Mouse (Mus musculus): ENCODE results near the gene Lgr6. TPM values are rescaled to one million over a fixed set of nuclear protein-coding genes. Genes with fewer than 3 reads are reported as not detected.

Lgr6 gene
- polyA plus RNA-seq, 2 experiments = 3.2 to 8.3 TPM

DNA sequence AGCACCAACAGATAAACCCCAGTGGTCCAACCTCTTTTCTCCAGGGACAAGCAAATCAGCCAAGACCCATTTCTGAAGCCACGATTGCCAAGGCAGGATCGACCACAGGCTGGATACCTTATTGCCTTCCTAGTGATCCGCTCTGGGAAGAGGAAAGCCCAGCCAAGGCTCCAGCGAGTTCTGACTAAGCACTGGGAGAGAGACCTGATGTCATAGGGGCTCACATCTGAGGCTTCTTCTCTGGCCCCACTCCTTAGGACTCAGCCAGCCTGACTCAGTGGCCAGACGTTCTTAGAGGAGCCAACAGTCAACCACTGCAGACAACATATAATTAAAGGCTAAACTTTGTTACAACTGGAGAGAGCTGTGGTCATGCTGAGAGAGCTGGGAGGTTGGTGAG is 83.1 kb downstream of the Lgr6 start:
- ATAC-seq (ENCODE audit: low FRiP score, low read depth) (no peak), DNase-seq (ENCODE audit: low spot score) (no peak)
- Histone ChIP-seq H3K27me3 (ENCODE audit: control insufficient read depth, insufficient read depth, low read length) (0 out of 2 replicates have a peak, but pooled peaks cover 2% of the 10 kb centered on the region), H3K27ac (replicated peaks; ENCODE audit: low read depth, low read length) (no peak overlapping the region), H3K4me1 (ENCODE audit: control insufficient read depth, insufficient read depth, low read length) (peaks cover 40% of the 10 kb centered on the region), H3K4me3 (replicated peaks; ENCODE audit: low read length) (no peak overlapping the region), H3K9ac (ENCODE audit: low read depth, low read length, severe bottlenecking) (no peak overlapping the region), H3K4me2 (replicated peaks; ENCODE audit: low read depth, low read length, severe bottlenecking) (no peak overlapping the region), H3K9me3 (ENCODE audit: control insufficient read depth, low read length) (0 out of 2 replicates have a peak, but pooled peaks cover 3% of the 10 kb centered on the region), H3K36me3 (ENCODE audit: control insufficient read depth, insufficient read depth, low read length) (no peaks in the 10 kb centered on the region)
- TF ChIP-seq POLR2A (IDR thresholded peaks at IDR 0.05; ENCODE audit: borderline replicate concordance, extremely low read depth, insufficient read depth, insufficient read length) = no peak
- WGBS = 75% methylated on average over 5 of the region's 5 CpGs

DNA sequence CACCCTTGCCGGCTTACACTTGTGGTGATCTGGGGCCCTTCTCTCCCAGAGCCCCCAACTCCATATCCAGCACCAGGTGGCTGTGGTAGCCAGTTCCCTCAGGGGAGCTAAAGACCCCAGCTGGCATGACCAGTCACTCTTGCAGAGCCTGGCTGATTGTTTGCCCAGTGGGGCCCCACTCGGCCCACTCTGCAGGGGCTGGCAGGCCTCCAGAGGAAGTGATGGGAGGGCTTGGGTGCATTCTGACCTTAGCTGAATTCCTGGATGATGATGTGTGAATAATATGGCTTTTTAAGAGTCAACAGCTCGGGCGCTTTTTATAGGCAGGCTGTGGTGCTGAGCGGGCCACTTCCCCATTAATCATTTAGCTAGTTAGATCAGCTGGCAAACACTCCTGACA is 84.1 kb downstream of the Lgr6 start:
- Histone ChIP-seq H3K9ac (ENCODE audit: low read depth, low read length, severe bottlenecking) (no peak overlapping the region), H3K27ac (replicated peaks; ENCODE audit: low read depth, low read length) (no peak overlapping the region), H3K9me3 (ENCODE audit: control insufficient read depth, low read length) (0 out of 2 replicates have a peak, but pooled peaks cover 3% of the 10 kb centered on the region), H3K4me3 (replicated peaks; ENCODE audit: low read length) (no peak overlapping the region), H3K4me1 (ENCODE audit: control insufficient read depth, insufficient read depth, low read length) (peaks cover 40% of the 10 kb centered on the region), H3K36me3 (ENCODE audit: control insufficient read depth, insufficient read depth, low read length) (no peaks in the 10 kb centered on the region), H3K27me3 (ENCODE audit: control insufficient read depth, insufficient read depth, low read length) (0 out of 2 replicates have a peak, but pooled peaks cover 2% of the 10 kb centered on the region), H3K4me2 (replicated peaks; ENCODE audit: low read depth, low read length, severe bottlenecking) (no peak overlapping the region)
- peak; percentile 69 for ATAC-seq (ENCODE audit: low FRiP score, low read depth)
- DNase-seq (ENCODE audit: low spot score) = peak; percentile 73
- 7% methylated on average over 5 of the region's 5 CpGs for WGBS
- no peak for TF ChIP-seq POLR2A (IDR thresholded peaks at IDR 0.05; ENCODE audit: borderline replicate concordance, extremely low read depth, insufficient read depth, insufficient read length)

DNA sequence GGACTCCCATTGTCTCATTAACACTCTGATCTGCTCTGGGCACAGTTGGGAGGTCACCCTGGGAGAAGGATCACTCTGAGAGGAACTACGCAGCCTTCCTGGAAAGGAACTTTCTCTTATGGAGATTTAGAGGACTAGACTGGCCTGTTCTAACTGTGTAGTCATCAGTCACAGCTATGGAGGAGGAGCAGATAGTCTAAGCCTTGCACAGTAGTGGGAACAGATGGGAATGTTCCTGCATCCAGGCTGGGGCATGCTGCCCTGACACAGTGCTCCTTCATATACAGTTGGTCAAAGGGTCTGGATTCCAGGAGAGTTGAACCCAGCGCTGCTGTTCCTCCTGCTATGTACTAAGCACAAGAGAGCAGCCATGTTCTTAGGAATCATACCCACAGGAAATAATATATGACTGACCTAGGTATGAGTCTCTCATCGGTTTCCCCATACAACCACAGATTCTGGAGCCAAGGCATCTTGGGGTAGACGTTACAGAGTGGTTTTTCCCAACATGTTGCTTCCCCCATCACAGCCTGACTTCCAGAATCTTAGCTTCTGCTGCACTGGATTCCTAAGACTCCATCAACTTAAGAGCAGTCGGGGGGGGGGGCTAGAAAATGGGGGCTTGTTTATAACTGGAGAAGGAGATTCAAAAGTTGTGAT is 84.7 kb downstream of the Lgr6 start:
- Histone ChIP-seq H3K9me3 (ENCODE audit: control insufficient read depth, low read length) (0 out of 2 replicates have a peak, but pooled peaks cover 3% of the 10 kb centered on the region), H3K27me3 (ENCODE audit: control insufficient read depth, insufficient read depth, low read length) (0 out of 2 replicates have a peak, but pooled peaks cover 2% of the 10 kb centered on the region), H3K4me3 (replicated peaks; ENCODE audit: low read length) (no peak overlapping the region), H3K4me2 (replicated peaks; ENCODE audit: low read depth, low read length, severe bottlenecking) (no peak overlapping the region), H3K27ac (replicated peaks; ENCODE audit: low read depth, low read length) (no peak overlapping the region), H3K9ac (ENCODE audit: low read depth, low read length, severe bottlenecking) (no peak overlapping the region), H3K4me1 (ENCODE audit: control insufficient read depth, insufficient read depth, low read length) (peaks cover 40% of the 10 kb centered on the region), H3K36me3 (ENCODE audit: control insufficient read depth, insufficient read depth, low read length) (no peaks in the 10 kb centered on the region)
- ATAC-seq (ENCODE audit: low FRiP score, low read depth) = no peak; the same call in 1 of the 2 replicates
- no peak for TF ChIP-seq POLR2A (IDR thresholded peaks at IDR 0.05; ENCODE audit: borderline replicate concordance, extremely low read depth, insufficient read depth, insufficient read length)
- no peak for DNase-seq (ENCODE audit: low spot score)
- 57% methylated on average over 5 of the region's 5 CpGs for WGBS

DNA sequence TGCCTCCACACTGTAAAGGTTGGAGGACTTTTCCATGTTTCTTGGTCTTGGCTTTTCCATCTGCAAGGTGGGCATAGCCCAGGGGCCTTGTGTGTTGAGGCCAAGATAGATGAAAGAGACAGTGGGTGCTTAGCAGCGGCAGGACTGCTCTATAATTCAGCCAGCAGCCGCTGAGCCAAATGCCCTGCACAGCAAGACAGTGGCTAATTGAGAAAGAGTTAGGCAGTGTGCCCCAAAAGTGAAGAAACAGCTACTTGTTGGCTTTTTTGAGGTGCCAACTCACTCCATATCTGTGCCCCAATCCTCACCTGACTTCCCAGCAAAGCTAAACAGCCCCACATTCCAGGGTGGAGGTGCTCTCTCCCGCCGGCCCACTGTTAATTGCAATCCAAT is 85.3 kb downstream of the Lgr6 start:
- no peak overlapping the region for H3K27ac ChIP-seq (replicated peaks; ENCODE audit: low read depth, low read length)

DNA sequence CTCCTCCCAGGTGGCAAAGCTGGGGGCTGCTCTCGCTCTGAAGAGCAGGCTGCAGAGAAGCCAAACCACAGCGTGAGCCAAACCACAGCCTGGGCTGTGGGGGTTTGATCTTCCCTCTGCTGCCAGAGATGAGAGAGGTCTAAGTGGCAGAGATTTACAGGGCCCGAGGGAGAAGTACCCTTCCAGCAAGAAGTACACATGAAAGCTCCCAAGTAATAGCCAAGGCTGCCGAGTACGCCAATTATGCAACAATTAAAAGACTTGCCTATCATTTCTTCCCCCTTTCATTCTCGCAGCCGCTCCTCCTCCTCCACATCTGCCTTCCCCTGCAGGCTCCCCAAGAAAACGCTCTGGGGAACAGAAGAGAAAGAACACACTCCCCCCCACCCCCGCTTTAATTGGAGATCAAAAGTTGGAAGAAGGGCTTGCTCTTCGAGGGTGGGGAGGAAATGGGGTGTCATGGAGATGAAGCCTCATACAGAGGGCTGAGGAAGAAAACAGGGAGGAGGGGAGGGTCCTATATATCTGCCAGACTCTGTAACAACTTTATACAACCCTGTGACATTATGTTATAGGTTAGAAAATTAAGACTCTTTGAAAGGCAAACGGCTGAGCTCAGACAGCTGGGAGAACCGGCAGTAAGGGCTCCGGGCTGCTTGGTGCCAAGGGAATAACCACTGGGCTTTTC is 85.8 kb downstream of the Lgr6 start:
- Histone ChIP-seq H3K36me3 (ENCODE audit: control insufficient read depth, insufficient read depth, low read length) (no peaks in the 10 kb centered on the region), H3K9ac (ENCODE audit: low read depth, low read length, severe bottlenecking) (no peak overlapping the region), H3K9me3 (ENCODE audit: control insufficient read depth, low read length) (0 out of 2 replicates have a peak, but pooled peaks cover 3% of the 10 kb centered on the region), H3K4me3 (replicated peaks; ENCODE audit: low read length) (no peak overlapping the region), H3K27me3 (ENCODE audit: control insufficient read depth, insufficient read depth, low read length) (0 out of 2 replicates have a peak, but pooled peaks cover 2% of the 10 kb centered on the region), H3K4me2 (replicated peaks; ENCODE audit: low read depth, low read length, severe bottlenecking) (peak overlapping the region; percentile 31; the same call in 1 of the 2 replicates), H3K27ac (replicated peaks; ENCODE audit: low read depth, low read length) (no peak overlapping the region), H3K4me1 (ENCODE audit: control insufficient read depth, insufficient read depth, low read length) (peaks cover 40% of the 10 kb centered on the region)
- 6% methylated on average over 13 of the region's 13 CpGs for WGBS
- peak; percentile 61 for DNase-seq (ENCODE audit: low spot score)
- ATAC-seq (ENCODE audit: low FRiP score, low read depth) = no peak
- TF ChIP-seq POLR2A (IDR thresholded peaks at IDR 0.05; ENCODE audit: borderline replicate concordance, extremely low read depth, insufficient read depth, insufficient read length) = no peak

More for the DNA sequence above, 85.3 kb downstream of the Lgr6 start:
- H3K9ac ChIP-seq (ENCODE audit: low read depth, low read length, severe bottlenecking) = no peak overlapping the region
- H3K9me3 ChIP-seq (ENCODE audit: control insufficient read depth, low read length) = 0 out of 2 replicates have a peak, but pooled peaks cover 3% of the 10 kb centered on the region
- H3K36me3 ChIP-seq (ENCODE audit: control insufficient read depth, insufficient read depth, low read length) = no peaks in the 10 kb centered on the region
- TF ChIP-seq POLR2A (IDR thresholded peaks at IDR 0.05; ENCODE audit: borderline replicate concordance, extremely low read depth, insufficient read depth, insufficient read length) = no peak
- WGBS = 45% methylated on average over 4 of the region's 4 CpGs
- no peak for DNase-seq (ENCODE audit: low spot score)
- H3K4me3 ChIP-seq (replicated peaks; ENCODE audit: low read length) = no peak overlapping the region
- 0 out of 2 replicates have a peak, but pooled peaks cover 2% of the 10 kb centered on the region for H3K27me3 ChIP-seq (ENCODE audit: control insufficient read depth, insufficient read depth, low read length)
- no peak overlapping the region for H3K4me2 ChIP-seq (replicated peaks; ENCODE audit: low read depth, low read length, severe bottlenecking)
- peaks cover 40% of the 10 kb centered on the region for H3K4me1 ChIP-seq (ENCODE audit: control insufficient read depth, insufficient read depth, low read length)
- ATAC-seq (ENCODE audit: low FRiP score, low read depth) = no peak

Data from limb, embryonic 14.5 days (tissue).